Mouse (Mus musculus) liver, embryonic 15.5 days (tissue): ENCODE results near the gene Nup98. TPM values are rescaled to one million over a fixed set of nuclear protein-coding genes. Genes with fewer than 3 reads are reported as not detected.

Source experiments
- polyA plus RNA-seq: library from polyadenylated mRNA; unstranded; fragments of >200 nt; fragmentation: Nextera tagmentation; extraction: Ambion mirVana; gene quantifications from 2 replicates; pipeline ENCODE4 v1.2.1, GENCODE M21; 2015

Gene Nup98
- polyA plus RNA-seq, 1 experiment from 2014 or later = 13.4 TPM

Other genes starting within 250 kb of the Nup98 start
- 22.9 and 31.8 TPM in 2 replicates for gene Il18bp, start 191.5 kb downstream of the Nup98 start, polyA plus RNA-seq
- 11.5 and 14.4 TPM in 2 replicates for gene Rnf121, start 144.7 kb downstream of the Nup98 start, polyA plus RNA-seq
- gene Xndc1, start 144.7 kb downstream of the Nup98 start, polyA plus RNA-seq = 11.4 and 13.3 TPM in 2 replicates
- gene Xntrpc, start 144.5 kb downstream of the Nup98 start, polyA plus RNA-seq = 0.30 TPM in 1 of 2 replicates, not detected in the other
- gene Trpc2, start 127.1 kb downstream of the Nup98 start, polyA plus RNA-seq = 0.36 TPM in 1 of 2 replicates, not detected in the other
- 0.77 and 1.6 TPM in 2 replicates for gene Art1, start 108.4 kb downstream of the Nup98 start, polyA plus RNA-seq
- gene Art5, start 100.7 kb downstream of the Nup98 start, polyA plus RNA-seq = 0.25 and 0.30 TPM in 2 replicates
- not detected in 2 replicates for gene Chrna10, start 93.3 kb downstream of the Nup98 start, polyA plus RNA-seq
- gene Pgap2, start within 50 bp of the Nup98 start, polyA plus RNA-seq = 22.2 and 23.5 TPM in 2 replicates
- 57.4 and 62.3 TPM in 2 replicates for gene Rhog, start 45.9 kb upstream of the Nup98 start, polyA plus RNA-seq
- gene Stim1, start 57.6 kb upstream of the Nup98 start, polyA plus RNA-seq = 14.9 and 16.5 TPM in 2 replicates
- 171 and 180 TPM in 2 replicates for gene Rrm1, start 231.5 kb upstream of the Nup98 start, polyA plus RNA-seq